Mouse (Mus musculus): Measurements from ENCODE around the gene Olfr509. TPM values are rescaled to one million over a fixed set of nuclear protein-coding genes. Genes with fewer than 3 reads are reported as not detected.
"Not testable (repeated sequence)": the region's sequence is repeated elsewhere in the genome, so short reads cannot be mapped to it uniquely, and the experiment has no call there.

Olfr509 gene
- polyA plus RNA-seq, 1 experiment = not detected

DNA sequence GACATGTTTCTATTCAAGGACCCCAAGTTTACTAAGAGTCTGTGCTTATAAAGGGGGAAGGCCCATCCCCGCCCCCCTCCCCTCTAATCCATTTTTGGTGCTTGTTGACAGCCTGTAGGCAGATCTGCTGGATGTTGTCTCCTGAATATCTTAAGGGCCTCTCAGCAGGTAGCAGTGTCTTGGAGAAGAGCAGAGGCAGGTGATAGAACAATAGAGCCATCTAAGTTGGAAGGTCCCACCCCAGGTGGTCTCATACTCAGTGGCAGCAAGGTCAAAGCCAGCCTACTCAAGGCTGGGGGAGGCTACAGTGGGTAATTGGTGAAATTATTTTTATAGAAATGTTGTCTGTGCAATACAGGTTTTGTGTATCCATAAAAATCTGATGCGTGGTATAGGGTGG is 37.6 kb downstream of the Olfr509 start:
- no peaks in the 10 kb centered on the region for H3K4me1 ChIP-seq (ENCODE audit: control insufficient read depth, insufficient read depth, insufficient read length, low read length)
- TF ChIP-seq POLR2A (IDR thresholded peaks at IDR 0.05; ENCODE audit: low read depth, low read length) = no peak

DNA sequence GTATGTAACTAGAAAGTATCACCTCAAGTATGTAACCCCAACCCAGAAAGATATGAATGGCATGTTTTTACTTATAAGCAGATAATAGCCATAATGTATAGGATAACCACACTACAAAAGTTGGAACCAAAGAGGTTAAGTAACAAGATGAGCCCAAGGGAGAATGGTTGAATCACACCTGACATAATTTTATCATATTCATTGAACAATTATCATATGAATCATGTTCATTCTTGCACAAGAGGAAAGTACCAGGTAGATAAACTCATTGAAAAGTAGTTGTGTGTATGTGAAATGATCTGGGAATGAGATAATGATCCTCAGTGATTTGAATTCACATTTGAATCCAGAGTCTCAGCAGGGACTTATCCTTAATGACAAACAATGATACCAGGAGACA is 41.2 kb downstream of the Olfr509 start, which contains the start of gene Olfr506:
Gene Olfr506, plus strand, starts transcription at position 301 of the 400 bp plus-strand sequence.
- no peak within 1 kb of the TSS for H3K27ac ChIP-seq (ENCODE audit: insufficient read depth, low read depth, low read length)
- no peak within 1 kb of the TSS for H3K4me3 ChIP-seq (ENCODE audit: low read depth, low read length)
- H3K27me3 ChIP-seq (ENCODE audit: control insufficient read depth, insufficient read depth, low read length) = no peaks in the 10 kb centered on the region
- H3K36me3 ChIP-seq (ENCODE audit: control insufficient read depth, insufficient read depth, low read length) = no peaks in the 10 kb centered on the region
- no peaks in the 10 kb centered on the region for H3K4me1 ChIP-seq (ENCODE audit: control insufficient read depth, insufficient read depth, insufficient read length, low read length)
- TF ChIP-seq CTCF (IDR thresholded peaks at IDR 0.05; ENCODE audit: extremely low read depth, insufficient read length, insufficient replicate concordance, low read depth, low read length) = no peak
- TF ChIP-seq POLR2A (IDR thresholded peaks at IDR 0.05; ENCODE audit: low read depth, low read length) = no peak

More for the DNA sequence above, 37.6 kb downstream of the Olfr509 start:
- WGBS = 88% methylated on average over 2 of the region's 2 CpGs
- H3K27ac ChIP-seq (ENCODE audit: insufficient read depth, low read depth, low read length) = no peak overlapping the region
- H3K27me3 ChIP-seq (ENCODE audit: control insufficient read depth, insufficient read depth, low read length) = no peaks in the 10 kb centered on the region
- no peak overlapping the region for H3K4me3 ChIP-seq (ENCODE audit: low read depth, low read length)
- H3K36me3 ChIP-seq (ENCODE audit: control insufficient read depth, insufficient read depth, low read length) = no peaks in the 10 kb centered on the region

DNA sequence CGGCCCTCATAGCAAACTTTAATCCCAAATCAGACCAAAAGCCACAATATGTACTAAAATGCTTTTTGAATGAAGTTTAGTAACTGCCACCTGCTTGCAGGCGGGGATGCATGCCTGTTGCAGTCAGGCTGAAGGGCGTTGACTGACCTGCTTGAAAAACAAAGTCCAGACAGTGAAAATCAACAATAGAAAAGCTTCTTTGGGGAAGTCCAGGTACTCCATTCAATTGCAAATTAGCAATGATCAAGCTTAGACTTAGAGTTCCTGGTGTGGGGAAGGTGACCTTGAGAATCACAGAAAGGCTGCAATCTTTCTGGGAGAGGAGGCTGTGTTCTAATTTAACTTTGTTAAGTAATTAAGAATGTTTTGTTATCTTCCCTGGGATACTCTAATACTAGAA is 49.8 kb downstream of the Olfr509 start:
- H3K4me1 ChIP-seq (ENCODE audit: control insufficient read depth, insufficient read depth, insufficient read length, low read length) = not testable (repeated sequence)
- WGBS = 50% methylated on average over 3 of the region's 3 CpGs

More for the DNA sequence above, 49.8 kb downstream of the Olfr509 start:
- not testable (repeated sequence) for H3K27me3 ChIP-seq (ENCODE audit: control insufficient read depth, insufficient read depth, low read length); H3K27ac ChIP-seq (ENCODE audit: insufficient read depth, low read depth, low read length); H3K36me3 ChIP-seq (ENCODE audit: control insufficient read depth, insufficient read depth, low read length); H3K4me3 ChIP-seq (ENCODE audit: low read depth, low read length)

Other genes with a start within 250 kb of the Olfr509 start
- not detected in 2 replicates for gene Olfr497, start 231.5 kb downstream of the Olfr509 start, polyA plus RNA-seq (2012; rRNA removed)
- gene Olfr498, start 186.6 kb downstream of the Olfr509 start, polyA plus RNA-seq (2012; rRNA removed) = not detected in 2 replicates
- not detected in 2 replicates for gene Olfr502, start 126.8 kb downstream of the Olfr509 start, polyA plus RNA-seq (2012; rRNA removed)
- not detected in 2 replicates for gene Olfr503, start 107.4 kb downstream of the Olfr509 start, polyA plus RNA-seq (2012; rRNA removed)
- gene Olfr504, start 86.1 kb downstream of the Olfr509 start, polyA plus RNA-seq (2012; rRNA removed) = not detected in 2 replicates
- not detected in 2 replicates for gene Olfr506, start 41.1 kb downstream of the Olfr509 start, polyA plus RNA-seq (2012; rRNA removed)
- not detected in 2 replicates for gene Olfr507, start 30.1 kb downstream of the Olfr509 start, polyA plus RNA-seq (2012; rRNA removed)
- not detected in 2 replicates for gene Olfr508, start 21.9 kb downstream of the Olfr509 start, polyA plus RNA-seq (2012; rRNA removed)
- gene Olfr510, start 14.5 kb upstream of the Olfr509 start, polyA plus RNA-seq (2012; rRNA removed) = not detected in 2 replicates
- not detected in 2 replicates for gene Olfr512, start 61.4 kb upstream of the Olfr509 start, polyA plus RNA-seq (2012; rRNA removed)
- not detected in 2 replicates for gene Olfr513, start 99.1 kb upstream of the Olfr509 start, polyA plus RNA-seq (2012; rRNA removed)
- gene Olfr514, start 174.1 kb upstream of the Olfr509 start, polyA plus RNA-seq (2012; rRNA removed) = not detected in 2 replicates
- gene Olfr516, start 198.6 kb upstream of the Olfr509 start, polyA plus RNA-seq (2012; rRNA removed) = not detected in 2 replicates
- gene Olfr517, start 220.5 kb upstream of the Olfr509 start, polyA plus RNA-seq (2012; rRNA removed) = not detected in 2 replicates
- not detected in 2 replicates for gene Olfr518, start 233.1 kb upstream of the Olfr509 start, polyA plus RNA-seq (2012; rRNA removed)
- not detected in 2 replicates for gene Olfr519, start 242.5 kb upstream of the Olfr509 start, polyA plus RNA-seq (2012; rRNA removed)